Mouse (Mus musculus): ENCODE data around the gene Gm20388.

Gm20388 gene

DNA sequence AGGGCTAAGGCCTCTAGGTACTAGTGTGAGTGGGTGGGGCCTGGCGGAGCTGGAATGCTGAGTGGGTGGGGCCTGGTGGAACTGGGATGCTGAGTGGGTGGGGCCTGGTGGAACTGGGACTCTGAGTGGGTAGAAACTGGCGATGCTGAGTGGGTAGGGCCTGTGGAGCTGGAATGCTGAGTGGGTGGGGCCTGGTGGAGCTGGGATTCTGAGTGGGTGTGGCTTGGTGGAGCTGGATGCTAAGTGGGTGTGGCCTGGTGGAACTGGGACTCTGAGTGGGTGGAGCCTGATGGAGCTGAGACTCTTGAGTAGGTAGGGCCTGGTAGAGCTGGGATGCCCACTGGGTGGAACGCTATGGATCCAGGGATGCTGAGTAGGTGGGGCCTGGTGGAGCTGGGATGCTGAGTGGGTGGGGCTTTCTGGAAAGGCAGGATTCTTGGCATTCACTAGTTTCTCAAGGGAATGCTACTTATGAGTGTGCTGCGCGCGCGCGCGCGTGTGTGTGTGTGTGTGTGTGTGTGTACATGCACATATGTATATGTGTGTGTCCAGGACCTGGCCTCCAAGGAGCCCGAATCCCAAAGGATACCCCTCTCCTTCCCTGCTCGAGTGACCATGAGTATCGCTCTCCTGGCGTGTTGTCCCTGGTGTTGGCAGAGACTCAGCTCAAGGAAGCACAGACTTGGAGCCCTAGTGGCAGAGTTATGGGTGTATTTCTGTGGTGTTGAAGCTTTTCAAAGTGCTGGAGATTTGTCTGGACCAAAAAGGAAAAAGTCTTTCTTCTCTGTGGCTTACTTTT lies 608.3 kb downstream of the Gm20388 start:
- DNase-seq, result peak; percentile 60

DNA sequence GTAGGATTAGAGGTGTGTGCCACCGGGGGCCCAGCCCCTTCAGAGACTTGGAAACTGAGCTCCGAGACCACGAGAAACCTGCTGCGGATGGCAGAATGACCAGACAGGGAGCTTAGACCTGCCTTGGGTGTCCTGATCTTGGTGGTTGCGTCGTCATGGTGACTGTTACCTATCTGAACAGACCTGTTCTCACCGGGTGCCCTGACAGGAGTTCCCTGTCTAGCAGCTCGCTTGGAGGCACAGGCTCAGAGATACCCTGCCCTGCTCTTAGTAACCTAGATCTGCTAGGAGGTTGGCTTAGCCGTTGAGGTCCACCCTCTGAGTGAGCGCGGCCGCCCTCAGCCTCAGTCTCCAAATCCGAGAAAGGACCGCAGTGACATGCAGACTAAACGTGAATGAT lies 609.6 kb downstream of the Gm20388 start:
- DNase-seq, result no peak

DNA sequence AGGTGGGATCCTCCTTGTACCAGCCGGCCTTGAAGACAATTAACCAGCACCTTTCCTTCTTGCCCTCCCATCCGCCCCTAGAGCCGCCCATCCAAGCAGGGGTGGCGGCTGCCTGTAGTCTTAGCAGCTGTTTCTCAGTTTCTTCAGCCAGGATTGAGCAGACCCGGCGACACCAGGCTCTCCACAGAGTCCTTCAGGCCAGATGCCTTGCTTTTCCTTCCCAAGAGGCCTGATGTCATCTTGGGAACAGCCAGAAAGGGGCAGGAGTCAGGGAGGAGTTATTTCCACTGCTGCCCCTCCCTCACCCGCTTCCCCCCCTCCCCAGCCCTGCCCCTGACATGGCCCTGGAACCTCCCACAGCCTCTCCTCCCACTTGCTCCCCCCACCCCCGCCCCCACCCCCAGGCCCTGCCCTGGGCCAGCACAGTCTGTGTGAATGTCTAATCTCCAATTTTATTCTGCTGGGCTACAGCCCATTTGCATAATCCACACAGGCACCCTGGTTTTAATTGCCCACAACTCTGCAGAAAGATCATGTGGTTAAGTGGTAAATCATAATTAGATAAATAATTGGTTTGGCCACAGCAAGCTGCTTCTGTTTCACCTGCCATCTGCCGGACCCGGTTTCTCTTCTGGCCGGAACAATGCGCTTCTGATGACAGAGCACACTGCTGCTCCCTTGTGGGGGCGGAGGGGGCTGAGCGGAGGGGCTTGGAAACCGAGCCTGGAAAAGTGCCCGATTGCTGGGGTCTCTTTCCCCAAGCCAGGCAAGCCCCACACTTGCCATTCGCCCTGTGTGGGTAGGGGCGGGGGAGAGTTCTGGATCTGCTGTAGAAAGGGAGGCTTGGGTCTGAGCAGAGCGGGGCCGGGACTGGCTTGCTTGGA lies 610.3 kb downstream of the Gm20388 start:
- peak; percentile 68 for DNase-seq

DNA sequence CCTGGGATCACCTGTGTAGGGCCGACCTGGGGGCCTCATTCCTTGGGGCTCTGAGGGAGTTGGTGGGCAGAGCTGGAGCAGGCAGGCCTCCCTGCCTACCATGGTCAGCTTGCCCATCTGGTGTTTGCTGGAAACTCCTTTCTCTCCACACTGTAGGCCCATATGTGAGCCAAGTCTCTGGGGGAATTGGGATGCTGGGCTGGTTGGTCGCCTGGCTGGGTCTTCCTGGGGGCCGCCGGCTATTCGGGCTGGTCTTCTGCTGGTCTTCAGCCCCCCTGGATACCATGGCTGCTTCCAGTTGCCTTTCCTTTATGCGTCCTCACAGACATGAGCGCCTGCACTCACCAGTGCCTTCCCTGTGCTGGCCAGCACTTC lies 610.9 kb downstream of the Gm20388 start:
- DNase-seq, result no peak

DNA sequence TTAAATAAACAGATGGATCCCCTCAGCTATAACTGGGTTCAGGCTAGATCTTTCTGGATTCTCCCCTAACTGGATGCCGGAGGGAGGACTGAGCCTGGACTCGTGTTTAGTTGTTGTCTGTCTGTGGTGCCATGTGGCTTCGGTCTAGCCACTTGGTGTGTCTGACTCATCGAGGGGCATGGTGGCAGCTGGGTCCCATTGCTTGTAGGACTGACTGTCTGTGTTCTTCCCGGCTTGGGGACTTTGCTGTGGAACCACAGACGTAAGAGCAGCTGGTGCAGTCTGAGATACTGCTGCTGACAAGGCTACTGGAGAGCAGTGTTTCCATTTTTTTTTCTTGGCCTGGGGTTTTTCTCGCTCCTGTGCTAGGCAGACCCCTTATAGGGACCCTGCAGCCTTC lies 613.0 kb downstream of the Gm20388 start:
- no peak for DNase-seq

DNA sequence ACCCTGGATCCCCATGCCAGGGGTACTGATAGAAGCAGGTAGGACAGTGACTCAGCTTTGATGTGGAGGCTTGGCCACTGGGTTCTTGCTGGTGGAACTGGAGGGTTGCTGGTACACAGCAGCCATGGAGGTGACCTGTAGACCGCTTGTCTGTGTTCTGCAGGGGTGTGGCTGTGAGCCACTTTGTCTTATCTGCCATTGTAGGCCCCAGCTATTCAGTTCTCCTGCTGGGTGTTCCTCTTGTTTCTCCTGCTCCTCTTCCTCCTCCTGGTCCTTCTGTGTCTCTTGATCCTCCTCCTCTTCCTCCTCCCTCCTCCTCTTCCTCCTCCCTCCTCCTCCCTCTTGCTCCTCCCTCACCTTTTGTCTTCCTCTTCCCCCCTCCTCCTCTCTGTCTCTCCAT lies 614.5 kb downstream of the Gm20388 start:
- no peak for DNase-seq

DNA sequence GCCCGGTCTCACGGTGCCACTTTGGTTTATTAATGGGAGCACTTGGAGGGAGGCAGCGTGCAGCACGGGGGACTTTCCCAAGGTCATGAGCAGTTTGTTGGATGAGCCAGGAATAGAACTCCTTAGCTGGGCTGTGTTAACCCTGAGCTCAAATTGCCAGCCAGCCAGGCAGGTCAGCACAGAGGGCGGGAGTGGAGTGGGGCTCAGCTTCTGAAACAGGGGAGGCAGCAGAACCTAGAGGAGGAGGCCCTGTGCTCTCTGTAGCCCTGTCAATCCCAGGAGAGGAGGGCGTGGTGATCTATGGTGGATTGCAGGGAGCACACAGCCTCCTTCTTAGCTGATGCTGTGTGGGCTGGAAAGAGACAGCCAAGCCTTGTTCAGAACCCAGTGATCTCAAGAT lies 615.2 kb downstream of the Gm20388 start:
- no peak for DNase-seq

DNA sequence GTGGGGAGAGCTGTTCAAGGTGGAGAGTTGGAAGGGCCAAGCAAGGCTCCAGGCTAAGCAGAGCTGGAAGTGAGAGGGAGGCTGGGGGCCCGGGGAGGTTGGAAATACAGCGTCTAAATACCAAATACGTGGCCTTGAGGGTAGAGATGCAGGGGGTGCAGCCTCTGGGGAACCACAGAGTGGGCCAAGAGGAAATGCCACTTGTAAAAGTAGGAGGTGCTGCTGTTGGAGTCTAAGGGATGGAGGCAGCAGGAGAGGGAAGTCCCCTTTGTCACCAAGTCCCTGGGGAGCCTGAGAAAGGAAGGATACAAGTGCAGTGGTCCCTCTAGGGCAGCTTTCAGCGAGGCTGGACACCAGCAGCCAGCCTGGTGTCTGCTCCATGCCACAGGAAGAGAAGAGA lies 615.9 kb downstream of the Gm20388 start:
- no peak for DNase-seq

DNA sequence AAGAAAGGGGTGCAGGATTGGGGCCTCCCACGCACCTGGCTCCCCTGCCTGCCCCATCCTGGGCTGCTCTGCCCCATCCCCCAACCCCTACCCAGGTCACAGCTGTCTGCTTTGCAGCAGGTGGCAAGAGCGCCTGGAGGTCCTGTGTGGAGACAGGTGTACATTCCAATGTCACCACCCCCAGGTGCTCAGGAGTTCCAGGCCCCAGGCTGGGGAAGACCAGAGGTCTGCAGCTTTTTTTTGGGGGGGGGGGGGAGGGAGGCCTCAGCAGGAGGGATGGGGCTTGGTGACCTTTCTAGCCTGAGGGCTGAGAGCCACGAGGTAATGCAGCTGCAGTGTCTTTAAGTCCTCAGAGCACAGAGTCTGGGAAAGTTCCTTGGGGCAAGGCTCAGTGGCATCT lies 617.7 kb downstream of the Gm20388 start:
- DNase-seq, result no peak

DNA sequence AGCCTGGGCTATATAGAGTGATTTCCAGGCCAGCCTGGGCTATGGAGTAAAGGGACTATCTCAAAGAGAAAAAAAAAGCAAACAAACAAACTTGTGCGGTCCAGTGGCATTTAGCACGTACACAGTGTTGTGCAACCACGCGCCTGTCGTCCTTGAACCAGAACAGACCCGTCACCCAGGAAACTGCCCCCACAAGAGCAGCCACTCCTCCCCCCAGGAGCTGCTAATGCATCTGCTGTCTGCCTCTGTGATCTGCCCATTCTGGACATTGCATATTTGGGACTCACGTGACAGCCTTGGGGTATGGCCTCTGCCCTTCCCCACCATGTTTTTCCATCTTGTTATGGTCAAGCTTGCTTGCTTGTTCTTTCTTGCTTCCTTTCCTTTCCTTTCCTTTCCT lies 618.6 kb downstream of the Gm20388 start:
- no peak for DNase-seq

DNA sequence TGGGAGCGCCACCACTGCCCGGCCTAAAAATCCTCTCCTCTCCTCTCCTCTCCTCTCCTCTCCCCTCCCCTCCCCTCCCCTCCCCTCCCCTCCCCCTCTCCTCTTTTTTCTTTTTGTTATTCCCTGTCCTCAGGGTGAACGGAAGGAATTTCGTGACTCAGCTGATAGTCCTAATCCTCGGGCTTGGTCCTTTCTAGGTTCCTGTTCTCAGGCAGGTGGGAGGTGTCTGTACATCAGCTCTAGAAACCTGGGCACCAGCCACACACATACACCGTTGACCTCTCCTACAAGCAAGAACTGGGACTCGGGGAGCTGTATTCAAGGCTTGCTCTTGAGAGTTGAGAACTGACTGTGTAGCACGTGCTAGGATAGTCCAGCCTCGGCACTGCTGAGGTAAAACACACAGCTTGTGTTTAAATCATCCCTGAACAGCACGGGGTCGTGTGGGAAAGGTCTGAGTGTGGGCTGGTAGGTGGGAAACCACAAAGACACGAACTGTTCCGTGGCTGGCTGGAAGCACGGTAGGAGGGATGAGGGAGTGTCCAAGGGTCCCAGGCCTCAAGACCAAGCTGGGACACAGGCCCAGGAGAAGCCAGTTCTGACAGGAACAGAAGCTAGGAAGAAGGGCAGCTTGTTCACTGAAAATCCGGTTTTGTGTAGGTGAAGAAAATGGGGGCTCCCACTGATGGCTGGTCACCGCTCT lies 620.5 kb downstream of the Gm20388 start:
- DNase-seq, result no peak

DNA sequence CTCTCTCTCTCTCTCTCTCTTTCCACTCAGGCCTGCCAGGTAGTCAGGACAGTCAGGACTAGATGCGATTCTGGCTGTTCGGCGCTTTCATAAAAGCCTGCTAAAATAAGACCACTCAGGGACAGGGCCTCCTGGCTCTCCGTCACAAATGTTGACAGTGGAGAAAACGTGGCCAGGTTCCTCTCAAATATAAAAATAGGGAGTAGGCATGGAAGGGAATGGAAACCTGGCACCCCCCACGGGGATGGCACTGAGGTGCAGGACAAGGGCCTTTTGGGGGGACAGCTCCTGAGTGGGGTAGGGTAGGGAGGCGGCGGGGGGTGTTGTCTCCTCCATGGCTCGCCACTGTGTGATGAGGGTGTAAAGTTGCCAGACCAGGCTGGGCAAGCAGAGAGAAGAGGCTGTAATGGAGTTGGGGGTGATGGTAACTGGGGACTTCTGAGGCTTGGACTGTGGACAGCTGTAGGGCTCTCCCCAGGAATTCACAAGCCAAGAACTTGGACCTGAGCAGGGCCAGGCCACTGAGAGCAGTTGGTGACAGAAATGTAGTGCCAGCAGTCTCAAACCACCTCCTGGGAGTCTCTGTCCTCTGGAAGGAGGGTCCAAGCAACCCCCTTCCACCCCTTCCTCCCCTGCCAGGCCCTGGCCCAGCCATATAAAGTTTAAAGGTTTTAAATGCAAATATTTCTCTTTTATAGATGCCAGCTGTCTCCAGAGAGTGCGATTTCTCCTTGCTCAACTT lies 621.3 kb downstream of the Gm20388 start:
- DNase-seq, result no peak

DNA sequence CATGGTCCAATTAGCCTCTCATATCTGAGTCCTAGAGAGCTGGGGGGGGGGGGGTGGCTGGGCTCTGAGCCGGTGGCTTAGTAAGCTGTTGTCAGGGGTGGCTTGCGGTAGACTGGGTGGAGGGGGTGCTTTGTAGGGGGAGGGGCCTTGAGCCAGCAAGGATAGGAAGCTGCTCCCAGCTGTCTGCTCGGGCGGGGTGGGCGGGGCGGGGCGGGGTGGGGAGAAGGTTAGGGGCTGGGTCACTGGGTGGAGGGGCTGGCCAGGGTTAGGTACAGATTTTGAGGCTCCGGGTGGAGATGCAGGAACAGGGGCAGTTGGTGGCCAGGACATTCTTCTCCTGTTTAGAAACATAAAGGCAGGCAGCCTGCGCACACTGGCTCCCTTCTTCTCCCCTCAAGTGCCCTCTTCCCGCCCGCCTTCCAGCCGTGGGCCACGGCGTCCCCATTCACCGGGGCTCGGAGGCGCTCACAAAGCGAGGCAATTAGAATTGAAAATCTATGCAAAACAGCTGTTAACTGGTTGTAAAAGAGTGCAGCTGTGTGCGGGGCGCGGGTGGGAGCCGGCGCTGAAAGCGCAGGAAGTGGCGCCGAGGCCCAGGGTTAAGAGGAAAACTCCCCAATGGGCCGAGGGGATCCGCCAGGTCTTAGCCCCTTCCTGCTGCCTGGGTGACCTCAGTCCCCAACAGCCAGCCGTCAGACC lies 622.0 kb downstream of the Gm20388 start:
- DNase-seq, result peak; percentile 67

DNA sequence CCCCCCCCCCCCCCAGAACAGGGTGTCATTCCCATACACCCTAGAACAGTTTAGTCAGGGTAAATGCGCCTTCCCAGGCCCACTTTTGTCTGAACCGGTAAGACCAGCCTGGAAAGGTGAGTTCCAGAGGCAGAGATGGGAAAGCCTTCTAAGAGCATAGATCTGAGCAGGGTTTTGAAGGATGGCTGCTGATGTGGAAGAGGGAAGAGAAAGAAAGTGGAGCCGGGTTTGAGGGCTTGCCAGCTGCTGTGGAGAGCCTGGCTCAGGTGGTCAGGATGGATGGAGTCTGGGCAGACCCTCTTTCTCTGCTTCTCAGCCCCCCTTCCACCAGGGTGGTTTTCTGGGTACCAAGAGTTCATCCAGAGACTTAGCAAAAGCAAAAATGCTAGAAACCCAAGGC lies 622.7 kb downstream of the Gm20388 start:
- no peak for DNase-seq

DNA sequence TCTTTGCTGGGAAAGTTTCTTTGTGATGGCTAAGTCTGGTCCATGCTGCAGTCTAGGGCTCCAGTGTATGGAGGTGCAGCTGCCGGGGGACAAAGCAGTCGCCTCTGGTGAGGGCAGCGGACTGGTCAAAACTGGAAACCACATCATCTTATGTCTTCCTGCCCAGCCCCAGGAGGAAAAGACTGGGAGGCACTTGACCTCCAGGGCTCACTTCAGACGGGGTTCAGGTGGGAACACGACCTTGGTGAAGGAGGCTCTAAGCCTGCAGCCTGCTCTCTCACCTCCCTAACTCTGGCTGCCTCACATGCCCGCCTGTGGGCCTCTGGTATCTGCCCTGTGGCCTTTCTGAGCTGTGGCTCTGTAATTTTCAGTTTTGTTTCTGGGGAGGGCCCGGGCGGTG lies 623.4 kb downstream of the Gm20388 start:
- no peak for DNase-seq

DNA sequence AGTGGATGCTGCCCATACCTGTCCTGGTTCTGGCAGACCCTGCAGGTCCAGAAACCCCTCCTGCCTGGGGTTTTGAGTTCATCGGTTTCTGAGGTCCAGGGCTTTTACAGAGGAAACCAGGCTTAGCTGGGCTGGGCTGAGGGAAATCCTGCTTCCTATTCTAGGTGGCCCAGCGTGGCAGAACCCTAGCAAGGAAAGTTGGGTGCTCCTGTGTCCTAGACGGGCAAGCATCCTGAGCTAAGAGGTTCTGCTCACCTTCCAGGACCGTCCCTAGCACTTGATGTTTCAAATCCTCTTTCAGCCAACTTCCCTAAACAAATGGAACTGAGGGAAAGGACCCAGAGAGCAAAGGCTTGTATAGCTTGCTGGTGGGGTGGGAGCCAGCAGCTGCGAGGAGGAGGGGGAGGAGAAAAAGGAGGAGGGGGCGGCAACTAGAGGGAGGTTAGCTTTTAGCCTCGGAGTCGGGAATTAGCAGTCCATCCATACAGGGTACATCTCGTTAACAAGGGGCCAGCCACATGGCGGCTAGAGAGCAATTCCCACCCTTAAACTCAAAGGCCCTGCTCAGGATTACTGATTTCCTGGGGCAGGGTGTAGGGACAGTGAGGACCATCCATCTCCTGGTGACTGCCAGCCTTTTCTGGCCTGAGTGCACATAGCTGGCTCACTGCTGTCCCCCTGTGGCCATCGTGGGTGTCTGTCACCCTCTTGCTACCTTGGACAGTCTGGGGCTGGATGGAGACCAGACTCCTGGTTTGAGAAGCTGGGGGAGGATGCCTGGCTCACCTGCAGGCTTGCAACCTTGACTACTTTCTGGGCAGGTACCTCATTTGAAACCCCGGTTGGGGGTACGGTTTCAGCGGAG lies 624.1 kb downstream of the Gm20388 start:
- peak; percentile 90 for DNase-seq

DNA sequence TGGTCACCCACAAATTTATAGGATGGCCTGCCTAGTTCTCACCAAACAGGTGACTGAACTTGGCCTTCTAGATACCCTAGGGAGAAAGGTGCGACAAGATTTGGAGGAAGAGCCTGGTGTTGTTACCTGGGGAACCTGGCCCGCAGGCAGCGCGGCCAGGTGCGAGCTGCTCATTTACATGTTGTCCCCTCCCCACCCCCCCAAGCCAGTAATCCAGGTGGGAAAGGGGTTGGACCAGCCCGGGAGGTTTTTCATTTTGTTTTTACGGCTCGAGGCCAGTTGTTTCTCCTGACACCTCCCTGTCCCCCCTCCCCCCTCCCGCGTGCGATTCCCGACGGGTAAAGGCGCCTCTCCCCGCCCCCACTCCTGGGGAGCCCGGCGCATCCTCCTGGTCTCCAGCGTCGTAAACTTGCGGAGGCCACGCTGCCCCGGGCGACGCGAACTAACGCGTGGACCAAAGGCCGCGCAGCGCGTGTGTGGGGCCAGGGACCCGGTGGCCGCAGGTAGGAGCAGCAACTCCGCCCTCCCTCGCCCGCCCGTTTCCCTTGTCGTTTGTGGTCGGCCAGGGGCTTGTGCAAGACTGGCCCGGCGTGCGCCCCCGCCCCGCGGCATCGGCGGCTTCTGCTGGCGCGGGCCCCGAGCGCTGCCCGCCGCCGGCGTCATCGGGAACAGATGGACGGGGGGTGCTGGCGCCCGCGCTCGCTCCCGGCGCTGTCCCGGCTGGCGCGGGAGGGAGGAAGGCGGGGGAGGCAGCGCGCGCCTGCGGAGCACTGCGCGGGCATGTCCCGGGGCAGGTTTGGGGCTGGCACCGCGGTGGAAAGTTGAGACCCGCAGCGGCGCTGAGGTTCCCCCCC lies 625.0 kb downstream of the Gm20388 start:
- DNase-seq, result peak; percentile 75

DNA sequence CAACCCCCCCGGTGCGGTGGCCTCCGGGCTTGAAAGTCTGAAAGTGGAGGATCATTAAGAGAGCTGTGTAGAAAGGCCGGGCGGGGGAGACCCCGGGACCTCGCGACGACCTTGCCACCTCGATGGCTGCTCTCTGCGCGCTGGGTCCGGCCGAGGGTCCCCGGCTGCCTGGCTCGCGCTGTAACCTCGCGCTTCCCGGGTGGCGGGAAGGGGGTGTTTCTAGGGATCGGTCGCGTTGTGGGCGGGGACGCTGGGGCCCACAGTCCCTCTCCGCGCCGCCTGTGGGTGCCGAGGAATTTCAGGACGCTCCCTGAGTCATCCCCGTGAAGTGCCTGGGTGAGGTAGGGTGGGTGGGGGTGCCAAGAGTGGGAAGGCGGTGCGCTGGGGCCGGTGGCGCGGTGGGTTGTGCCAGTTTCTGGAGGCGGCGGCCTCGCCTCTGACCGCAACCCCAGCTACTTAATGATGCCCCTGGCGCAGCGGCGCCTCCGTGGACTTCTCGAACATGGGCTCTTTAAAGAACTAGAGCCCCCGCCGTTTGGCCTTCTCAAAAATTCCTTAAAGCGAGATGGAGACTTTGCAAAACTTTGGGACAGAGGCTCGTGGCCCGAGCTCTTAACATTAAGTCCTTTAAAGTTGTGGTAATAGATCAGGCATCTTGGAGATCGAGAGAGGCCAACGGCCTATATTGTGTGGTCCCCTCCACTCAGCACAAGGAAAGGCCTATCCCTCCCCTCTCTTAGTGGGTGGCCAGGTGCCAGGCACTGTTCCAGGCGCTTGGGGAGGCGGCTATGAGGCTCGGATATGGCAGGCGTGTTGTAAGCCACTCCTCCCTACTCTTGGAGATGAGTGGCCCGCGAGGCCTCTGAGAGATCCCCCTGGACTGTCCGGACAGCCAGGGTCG lies 625.9 kb downstream of the Gm20388 start:
- peak; percentile 64 for DNase-seq

DNA sequence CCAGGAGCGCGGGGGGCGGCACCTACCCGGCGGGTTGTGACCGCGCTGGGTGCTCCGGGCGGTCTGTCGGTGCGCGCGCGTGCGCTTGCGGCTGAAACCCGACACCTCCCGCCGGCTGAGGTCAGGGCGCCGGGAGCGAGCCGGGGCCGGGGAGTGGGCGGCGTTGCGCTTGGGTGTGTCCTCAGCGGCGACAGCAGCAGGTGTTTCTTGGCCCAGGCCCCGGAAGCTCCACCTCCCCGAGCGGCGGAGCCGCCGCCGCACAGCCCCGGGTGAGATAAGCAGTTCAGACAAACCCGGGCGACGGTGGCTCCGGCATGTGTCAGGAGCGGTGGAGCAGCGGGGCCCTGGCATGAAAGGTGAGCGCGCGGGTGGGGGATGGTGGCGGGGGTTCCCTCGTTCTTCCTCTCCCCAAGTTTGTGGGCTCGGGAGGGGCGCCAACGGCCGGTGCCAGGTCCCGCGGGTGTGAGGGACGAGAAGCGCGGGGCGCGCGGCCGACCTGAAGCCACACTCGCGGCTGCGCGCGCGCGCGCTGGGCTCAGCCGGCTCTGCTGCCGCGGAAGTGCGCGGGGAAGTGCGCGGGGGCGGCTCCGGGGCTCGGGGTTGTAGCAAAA lies 626.7 kb downstream of the Gm20388 start:
- DNase-seq, result peak; percentile 92
